Mouse (Mus musculus) myocyte (in vitro differentiated cells): ENCODE data around the gene Rpa3. TPM values are rescaled to one million over a fixed set of nuclear protein-coding genes. Genes with fewer than 3 reads are reported as not detected.

Source experiments
- H3K27me3 ChIP-seq: one replicate; pipeline ENCODE4 v1.6.1; 2011; ENCODE audit not compliant: control insufficient read depth, insufficient read depth, insufficient read length
- H3K36me3 ChIP-seq: one replicate; pipeline ENCODE4 v1.6.1; 2011; ENCODE audit not compliant: control insufficient read depth, insufficient read depth
- H3K4me2 ChIP-seq: one replicate; pipeline ENCODE4 v1.6.1; 2011; ENCODE audit warnings: low read depth, control low read depth
- H3K4me3 ChIP-seq: one replicate; pipeline ENCODE4 v1.5.1; 2011; ENCODE audit warnings: mild to moderate bottlenecking, control low read depth, moderate library complexity
- H3K79me2 ChIP-seq: one replicate; pipeline ENCODE4 v1.6.1; 2011; ENCODE audit not compliant: control insufficient read depth, insufficient read depth
- H3ac ChIP-seq: one replicate; pipeline ENCODE4 v1.6.1; 2011; ENCODE audit not compliant: control insufficient read depth, insufficient read length
- CEBPB ChIP-seq: IDR thresholded peaks from 2 replicates; pipeline ENCODE4 v1.6.1; 2011; ENCODE audit warnings: mild to moderate bottlenecking, moderate library complexity; ENCODE audit not compliant: poor library complexity, insufficient read depth, severe bottlenecking
- E2F4 ChIP-seq: IDR thresholded peaks from one replicate; pipeline ENCODE4 v1.6.1; 2011; ENCODE audit warnings: mild to moderate bottlenecking, control low read depth, moderate library complexity; ENCODE audit not compliant: insufficient read depth
- MYOG ChIP-seq, 3 experiments: IDR thresholded peaks; one replicate each; pipeline ENCODE4 v1.6.1; 2011; ENCODE audit warnings: control low read depth in 2 of 3, low read depth in 2 of 3, mild to moderate bottlenecking in 2 of 3; ENCODE audit not compliant: insufficient read length in 2 of 3, control insufficient read depth in 1 of 3, insufficient read depth in 1 of 3
- POLR2A ChIP-seq: IDR thresholded peaks from one replicate; pipeline ENCODE4 v1.6.1; 2011; ENCODE audit warnings: low read depth, mild to moderate bottlenecking, control low read depth, moderate library complexity; ENCODE audit not compliant: insufficient read length
- POLR2AphosphoS2 ChIP-seq: IDR thresholded peaks from one replicate; pipeline ENCODE4 v1.6.1; 2011; ENCODE audit warnings: low read depth, control low read depth; ENCODE audit not compliant: insufficient read length
- REST ChIP-seq: IDR thresholded peaks from one replicate; pipeline ENCODE4 v1.6.1; 2011; ENCODE audit warnings: mild to moderate bottlenecking, control low read depth, moderate library complexity; ENCODE audit not compliant: insufficient read depth, insufficient read length
- SRF ChIP-seq: IDR thresholded peaks from one replicate; pipeline ENCODE4 v1.6.1; 2011; ENCODE audit warnings: low read depth; ENCODE audit not compliant: control insufficient read depth, insufficient read length
- TCF3 ChIP-seq: IDR thresholded peaks from one replicate; pipeline ENCODE4 v1.6.1; 2011; ENCODE audit warnings: low read depth, control low read depth; ENCODE audit not compliant: insufficient read length
- USF1 ChIP-seq: IDR thresholded peaks from one replicate; pipeline ENCODE4 v1.6.1; 2011; ENCODE audit warnings: low read depth, mild to moderate bottlenecking, control low read depth, moderate library complexity
- polyA plus RNA-seq: library from polyadenylated mRNA; unstranded; fragments of >200 nt; fragmentation: generic; extraction: Trizol; gene quantifications from one replicate; pipeline ENCODE4 v1.2.1, GENCODE M21; 2012; ENCODE audit warnings: missing spikeins

The Rpa3 gene
- polyA plus RNA-seq, 1 experiment: 37.9 TPM

GRCm38 (mm10) chr6:8209866-8210186, 49.1 kb downstream of the Rpa3 start:
- no peak for TF ChIP-seq REST
- H3K36me3 ChIP-seq: no peaks in the 10 kb centered on the region
- H3K4me2 ChIP-seq: peak overlapping the region; percentile 90
- H3ac ChIP-seq: peak overlapping the region; percentile 80
- H3K27me3 ChIP-seq: no peaks in the 10 kb centered on the region
- H3K79me2 ChIP-seq: peaks cover 21% of the 10 kb centered on the region
- H3K4me3 ChIP-seq: peak overlapping the region; percentile 35

GRCm38 (mm10) chr6:8209047-8209865, 49.7 kb downstream of the Rpa3 start, which contains the start of gene Mios:
Gene Mios (plus strand): TSS chr6:8209222.
- peaks cover 21% of the 10 kb centered on the region for H3K79me2 ChIP-seq
- H3K27me3 ChIP-seq: no peaks in the 10 kb centered on the region
- H3K4me2 ChIP-seq: peak within 1 kb of the TSS; percentile 90
- H3ac ChIP-seq: peak within 1 kb of the TSS; percentile 80
- TF ChIP-seq SRF (no peak), POLR2A (peak; percentile 77), TCF3 (peak; percentile 2), POLR2AphosphoS2 (peak; percentile 71), CEBPB (no peak), REST (no peak), USF1 (no peak), E2F4 (no peak), MYOG (IDR thresholded peaks at IDR 0.05; ENCODE audit: control insufficient read depth in 1 of 3, insufficient read depth in 1 of 3, insufficient read length in 2 of 3, low read depth in 2 of 3) (peak in 1 of 3 experiments; percentile 7)
- peak within 1 kb of the TSS; percentile 35 for H3K4me3 ChIP-seq
- no peaks in the 10 kb centered on the region for H3K36me3 ChIP-seq

Other genes with a start within 250 kb of the Rpa3 start
- gene Col28a1, start 66.6 kb downstream of the Rpa3 start, polyA plus RNA-seq: not detected
- 5.0 TPM for gene Mios, start 50.0 kb downstream of the Rpa3 start, polyA plus RNA-seq
- gene Umad1, start 115 bp upstream of the Rpa3 start, polyA plus RNA-seq: 5.9 TPM
- 0.71 TPM for gene Gm45062, start 277 bp upstream of the Rpa3 start, polyA plus RNA-seq